Mouse (Mus musculus) liver, adult (tissue): ENCODE results near the gene Nlrp2.

Experiments used
- GATA4 ChIP-seq: IDR thresholded peaks from 2 replicates; pipeline ENCODE4 v1.6.1; 2014; ENCODE audit warnings: mild to moderate bottlenecking, low read length; ENCODE audit not compliant: insufficient replicate concordance

Gene Nlrp2

GRCm38 (mm10) chr7:5350935-5351334 lies at the start of gene Nlrp2:
Nlrp2 (minus strand) TSS chr7:5351035.
- TF ChIP-seq GATA4, result no peak

GRCm38 (mm10) chr7:5366724-5367123 lies 15.9 kb upstream of the Nlrp2 start:
- no peak for TF ChIP-seq GATA4

GRCm38 (mm10) chr7:5363599-5363998 lies 12.8 kb upstream of the Nlrp2 start:
- TF ChIP-seq GATA4, result no peak

- no peak for TF ChIP-seq GATA4
These were observed 598 bp downstream of the Nlrp2 start, which contains the start of gene Gm5065 for GRCm38 (mm10) chr7:5350237-5350636. Gm5065 (plus strand) TSS chr7:5350537.

GRCm38 (mm10) chr7:5327511-5327910 lies 23.3 kb downstream of the Nlrp2 start:
- no peak for TF ChIP-seq GATA4

GRCm38 (mm10) chr7:5288281-5288680 lies 62.6 kb downstream of the Nlrp2 start:
- no peak for TF ChIP-seq GATA4

GRCm38 (mm10) chr7:5263051-5263450 lies 87.8 kb downstream of the Nlrp2 start:
- no peak for TF ChIP-seq GATA4
